Mouse (Mus musculus) testis, postnatal 10 days (tissue): ENCODE measurements around the gene Xpo5.

Source experiments
- DNase-seq: peaks from one replicate; pipeline ENCODE4 v3.0.0; 2021; ENCODE audit warnings: low spot score

Xpo5 gene

DNA sequence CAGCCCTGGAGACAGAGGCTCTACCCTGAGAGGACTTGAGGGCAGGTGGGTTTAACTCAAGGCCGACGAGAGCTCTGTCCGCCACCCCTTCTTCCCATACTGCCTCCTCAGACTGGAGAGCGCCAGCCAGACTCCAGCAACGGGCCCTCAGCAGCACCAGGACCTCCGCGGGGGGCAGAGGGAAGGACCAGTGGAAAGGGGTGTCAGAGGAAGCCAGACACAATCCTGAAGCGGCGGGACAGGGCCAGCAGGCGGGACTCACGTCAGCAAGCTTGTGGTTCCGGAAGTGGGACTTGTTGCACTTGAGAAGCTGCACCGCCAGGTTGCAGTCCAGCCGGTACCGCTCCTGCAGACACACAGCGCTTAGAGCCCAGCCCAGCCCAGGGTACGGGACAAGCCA lies 57.1 kb downstream of the Xpo5 start:
- DNase-seq, result no peak

DNA sequence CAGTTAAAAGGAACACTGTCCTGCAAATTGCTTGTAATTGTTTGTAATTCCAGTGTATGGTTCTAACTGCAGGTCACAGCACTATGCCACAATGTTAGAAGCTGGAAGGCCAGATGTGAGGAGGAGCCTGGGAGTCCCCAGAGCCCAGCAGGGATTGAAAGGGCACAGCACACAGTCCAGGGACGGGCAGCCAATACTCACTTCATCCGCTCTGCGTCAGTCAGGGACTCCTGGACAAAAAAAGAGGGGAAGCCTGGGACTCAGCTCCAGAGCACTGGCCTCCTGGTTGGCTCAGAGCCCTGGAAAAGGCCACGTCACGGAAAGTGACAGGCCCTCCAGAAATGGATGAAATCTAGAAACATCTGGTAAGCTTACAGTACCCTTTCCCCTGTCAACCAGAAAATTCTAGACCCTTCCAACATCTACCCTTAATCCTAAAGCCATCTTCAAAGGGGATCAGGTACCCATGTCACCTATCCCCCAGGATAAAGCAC lies 59.7 kb downstream of the Xpo5 start:
- DNase-seq, result no peak

DNA sequence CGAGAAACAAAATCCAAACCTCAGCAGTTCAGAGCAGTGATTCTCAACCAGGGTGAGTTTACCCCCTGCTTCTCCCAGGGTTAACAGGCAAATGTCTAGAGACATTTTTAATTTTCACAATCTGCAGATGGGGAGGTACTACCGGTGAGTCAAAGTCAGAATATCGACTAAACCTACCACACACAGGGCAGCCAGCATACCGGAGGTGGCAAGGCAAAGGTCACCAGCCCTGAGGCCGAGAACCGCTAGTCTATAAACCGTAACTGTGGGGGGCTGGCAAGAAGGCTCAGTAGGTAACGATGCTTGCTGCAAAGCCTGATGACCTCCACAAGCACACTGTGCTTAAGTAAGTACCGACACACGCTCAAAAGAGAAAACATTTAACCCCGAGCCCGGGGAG lies 62.9 kb downstream of the Xpo5 start:
- no peak for DNase-seq

DNA sequence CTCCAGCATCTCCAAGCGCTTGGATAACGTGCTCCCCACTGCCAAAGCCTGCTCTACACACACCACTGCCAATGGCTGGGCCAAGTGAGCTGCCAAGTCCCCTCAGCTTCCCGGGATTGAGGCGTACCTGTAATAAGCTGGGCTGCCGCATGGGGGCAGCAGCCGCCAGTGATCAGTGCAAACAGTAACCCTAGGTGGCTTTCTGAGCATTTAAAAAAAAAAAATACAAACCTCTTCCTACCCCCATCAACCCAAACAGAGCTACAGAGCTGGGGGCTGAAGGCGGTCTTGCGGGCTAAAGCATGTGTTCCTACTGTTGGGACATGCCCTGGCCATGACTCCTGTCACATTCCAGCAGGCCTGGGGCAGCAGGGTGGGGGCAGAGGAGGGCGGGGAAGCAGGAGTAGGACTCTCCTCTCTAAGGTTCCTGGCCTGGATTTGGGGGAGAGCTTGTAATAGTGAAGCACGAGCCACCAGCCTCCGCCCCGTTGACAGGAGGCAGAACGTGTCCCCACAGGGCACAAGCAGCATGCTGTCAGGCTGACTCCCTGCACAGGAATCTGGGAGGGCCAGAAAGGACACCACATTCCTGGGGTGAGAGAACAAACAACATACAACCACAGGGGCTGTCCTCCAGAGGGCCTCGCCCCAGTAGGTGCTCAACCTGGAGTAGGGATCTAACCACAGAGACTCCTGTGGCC lies 63.5 kb downstream of the Xpo5 start:
- DNase-seq, result peak; percentile 88

DNA sequence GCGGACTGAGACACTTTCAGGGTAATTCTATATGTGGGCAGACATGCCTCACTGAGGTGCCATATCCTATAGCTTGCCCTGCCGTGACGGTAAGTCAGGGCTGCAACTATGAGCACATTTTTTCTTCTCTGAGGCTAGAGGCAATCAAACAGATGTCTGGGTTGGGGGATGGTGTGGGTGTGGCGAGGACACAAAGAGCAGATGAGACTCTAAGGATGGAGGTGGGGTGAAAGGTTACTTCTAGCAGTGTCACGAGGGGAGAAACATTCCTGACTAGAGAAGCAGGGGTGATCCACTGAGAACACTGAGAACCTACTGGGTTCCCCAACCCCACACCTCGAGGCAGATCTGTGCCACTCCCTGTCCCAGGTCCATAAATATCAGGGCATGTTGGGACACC lies 64.4 kb downstream of the Xpo5 start:
- no peak for DNase-seq

DNA sequence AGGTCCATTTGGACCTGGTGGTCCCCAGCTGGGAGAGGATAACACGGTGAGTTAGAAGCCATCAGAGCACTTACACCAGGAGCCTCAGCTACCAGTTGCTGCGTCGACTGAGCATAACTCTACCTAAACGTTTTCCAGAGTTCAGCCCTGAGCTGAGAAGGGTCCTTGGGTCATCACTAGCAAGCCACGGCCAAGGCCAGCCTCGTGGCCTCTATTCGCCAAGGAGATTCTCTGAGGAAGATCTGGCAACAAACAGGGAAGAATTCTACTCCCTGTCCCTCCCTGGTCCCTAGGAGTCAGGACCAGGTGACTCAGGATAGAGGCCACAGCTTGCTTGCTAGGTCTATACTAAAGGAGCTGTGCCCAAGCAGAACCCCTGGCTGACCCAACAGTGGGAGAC lies 64.9 kb downstream of the Xpo5 start:
- DNase-seq, result no peak

DNA sequence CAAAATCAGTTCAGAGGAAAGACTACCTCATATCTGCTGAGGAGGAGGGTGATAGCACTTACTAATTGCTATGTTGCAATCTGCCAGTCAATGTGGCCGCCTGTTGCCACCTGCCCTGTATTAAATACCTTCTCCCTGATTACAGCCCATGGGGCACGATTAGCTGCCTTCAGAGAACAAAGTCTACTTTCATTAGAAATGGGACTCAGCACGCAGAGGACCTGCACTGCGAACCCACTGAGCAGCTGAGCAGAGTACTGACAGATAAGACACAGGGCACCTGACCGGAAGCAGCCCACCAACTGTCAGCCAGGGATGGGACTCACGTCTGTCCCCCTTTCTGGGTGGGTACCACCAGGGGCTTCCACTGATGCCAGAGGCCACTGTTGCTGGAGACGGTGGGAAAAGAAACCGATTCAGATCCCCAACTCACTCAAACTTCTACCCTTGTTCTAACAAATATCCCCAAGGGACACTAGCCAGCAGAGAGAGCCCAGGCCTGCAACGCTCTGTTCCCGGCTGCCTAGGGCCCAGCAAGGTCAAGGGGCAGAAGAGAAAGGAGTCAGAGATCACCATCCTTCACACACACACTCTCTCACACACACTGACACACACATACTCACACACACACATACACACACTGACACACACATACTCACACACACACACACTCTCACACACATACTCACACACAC lies 65.6 kb downstream of the Xpo5 start:
- no peak for DNase-seq

DNA sequence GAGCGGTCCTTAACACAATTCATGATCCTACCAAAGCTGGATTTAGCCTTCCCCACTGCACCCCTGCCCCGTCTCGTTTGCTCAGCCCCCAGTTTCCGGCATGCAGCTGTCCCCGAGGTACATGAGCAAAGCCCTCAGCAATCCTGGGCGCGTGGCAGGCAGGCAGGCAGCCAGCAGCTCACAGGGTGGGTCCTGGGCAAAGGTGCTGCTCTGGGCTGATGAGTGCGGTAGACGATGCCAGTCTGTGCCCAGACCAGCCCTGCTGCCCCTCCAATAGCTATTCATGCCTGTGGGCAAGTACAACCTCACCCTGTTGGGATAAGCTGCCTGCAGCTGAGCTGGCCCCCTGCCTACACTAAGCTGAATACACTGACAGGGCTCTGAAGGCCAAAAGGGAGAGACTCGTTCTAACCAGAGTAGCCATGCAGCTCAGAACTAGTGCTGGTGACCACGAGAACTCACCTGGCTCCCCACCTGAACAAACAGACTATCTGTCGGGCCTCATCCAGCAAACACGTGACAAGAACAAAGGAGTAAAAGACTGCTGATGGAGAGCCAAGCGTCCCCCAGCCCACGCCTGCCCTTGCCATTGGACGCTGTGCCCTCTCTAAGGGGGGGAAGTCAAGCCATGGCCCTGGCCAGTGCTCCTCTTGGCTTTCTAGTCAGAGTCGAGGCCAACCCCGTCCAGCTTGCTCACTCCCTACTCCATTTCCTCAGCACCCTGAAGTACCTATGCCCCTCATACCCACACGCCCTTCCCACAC lies 67.4 kb downstream of the Xpo5 start:
- no peak for DNase-seq

DNA sequence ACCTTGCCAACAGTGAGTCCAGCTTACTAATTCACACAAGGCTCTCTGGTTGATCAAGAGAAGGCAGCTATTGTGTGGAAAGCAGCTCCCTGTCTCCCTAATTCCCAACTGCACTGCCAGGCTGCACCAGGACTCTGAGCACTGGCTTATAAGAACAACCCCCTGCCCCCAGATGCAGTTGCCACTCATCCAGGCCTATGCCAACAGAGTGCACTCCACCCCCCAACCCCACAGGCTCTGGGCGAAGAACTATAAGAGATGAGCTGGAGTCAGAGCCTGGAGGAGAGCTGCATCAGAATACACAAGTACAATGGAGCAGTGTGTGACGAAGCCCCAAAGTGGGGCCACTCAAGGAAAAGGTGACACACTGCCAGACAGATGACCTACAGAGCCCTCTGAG lies 69.5 kb downstream of the Xpo5 start:
- no peak for DNase-seq

DNA sequence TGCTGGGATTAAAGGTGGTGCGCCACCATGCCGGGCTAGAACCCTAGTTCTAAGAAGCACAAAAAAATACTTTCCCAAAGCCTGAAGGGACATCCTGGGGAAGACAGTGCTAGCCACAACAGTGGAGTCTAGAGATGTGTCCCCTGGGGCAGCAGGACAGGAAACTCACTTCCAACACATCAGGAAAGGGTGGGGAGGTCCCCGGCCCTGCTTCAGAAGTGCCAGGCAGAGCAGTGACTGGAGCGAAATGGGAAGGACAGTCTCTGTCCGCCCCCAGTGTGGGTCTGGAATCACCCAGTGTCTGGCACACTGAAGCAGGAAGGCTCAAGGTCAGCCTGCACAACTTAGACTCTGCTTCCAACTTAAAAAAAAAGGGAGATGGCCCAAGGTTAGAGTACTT lies 70.1 kb downstream of the Xpo5 start:
- DNase-seq, result no peak

DNA sequence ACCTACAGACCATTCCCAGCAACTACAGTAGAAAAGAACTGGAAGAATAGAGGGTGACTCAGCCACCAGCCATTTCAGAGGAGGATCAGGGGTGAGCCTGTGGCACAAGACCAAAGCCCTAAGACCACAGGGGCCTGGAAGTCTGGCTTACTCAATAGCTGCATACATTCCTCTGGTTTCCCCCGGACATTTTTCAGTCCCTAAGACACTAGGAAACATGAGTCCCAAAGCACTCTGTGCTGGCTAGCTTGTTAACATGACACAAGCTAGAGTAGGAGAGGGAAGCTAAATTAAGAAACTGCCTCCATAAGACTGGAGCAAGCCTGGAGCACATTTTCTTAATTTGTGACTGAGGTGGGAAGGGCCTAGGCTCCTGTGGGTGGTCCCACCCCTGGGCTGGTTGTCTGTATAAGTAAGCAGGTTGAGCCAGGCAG lies 71.2 kb downstream of the Xpo5 start:
- DNase-seq, result no peak

DNA sequence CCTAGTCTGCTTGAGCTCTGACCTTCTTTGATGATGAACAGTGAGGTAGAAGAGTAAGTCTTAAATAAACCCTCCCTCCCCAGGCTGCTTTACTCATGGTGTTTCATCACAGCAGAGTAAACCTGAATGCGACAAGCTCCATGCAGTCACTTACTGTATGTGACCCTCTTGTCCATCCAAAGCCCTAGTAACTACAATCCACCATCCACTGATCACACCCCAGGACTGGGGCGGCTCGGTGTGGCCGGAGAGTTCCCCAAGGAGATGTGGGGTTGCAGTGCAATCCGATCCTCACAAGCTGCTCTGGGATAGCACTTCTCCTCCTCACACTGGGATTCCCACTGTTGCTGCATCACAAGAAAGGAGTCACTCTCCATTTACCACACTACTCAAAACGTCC lies 71.9 kb downstream of the Xpo5 start:
- DNase-seq, result no peak

DNA sequence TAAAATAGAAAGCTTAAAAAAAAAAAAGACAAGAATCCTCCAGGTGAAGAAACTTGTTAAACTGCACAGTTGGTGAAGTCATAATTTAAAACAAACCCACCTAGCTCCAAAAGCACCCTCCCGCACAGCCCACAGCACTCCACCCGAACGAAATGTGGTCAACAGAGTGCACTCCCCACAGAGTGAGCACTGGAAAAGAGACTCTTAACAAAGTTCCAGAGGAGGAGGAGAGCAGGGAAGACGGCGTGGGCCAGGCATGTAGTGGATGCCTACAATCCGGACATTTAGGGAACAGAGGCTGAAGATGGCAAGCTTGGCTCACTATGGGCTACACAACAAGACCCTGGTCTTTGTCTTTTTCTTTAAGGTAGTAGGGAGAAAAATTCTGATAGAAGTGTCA lies 72.5 kb downstream of the Xpo5 start:
- DNase-seq, result no peak

DNA sequence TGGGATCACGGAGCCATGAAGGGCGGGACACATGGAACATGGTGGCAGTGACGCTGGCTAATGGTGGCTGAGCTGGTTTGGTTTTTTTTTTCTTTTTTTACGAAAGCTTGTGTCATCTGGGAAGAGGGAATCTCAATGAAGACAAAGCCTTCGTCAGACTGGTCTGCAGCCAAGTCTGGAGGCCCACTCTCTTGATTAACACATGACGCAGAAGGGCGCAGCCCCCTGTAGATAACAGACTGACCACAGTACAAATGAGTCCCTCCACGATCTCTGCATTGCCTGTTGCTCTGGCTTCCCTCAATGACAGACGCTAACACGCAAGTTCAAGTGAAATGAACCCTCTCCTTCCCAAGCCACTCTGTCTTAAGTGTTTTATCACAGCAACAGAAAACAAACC lies 72.9 kb downstream of the Xpo5 start:
- DNase-seq, result no peak

DNA sequence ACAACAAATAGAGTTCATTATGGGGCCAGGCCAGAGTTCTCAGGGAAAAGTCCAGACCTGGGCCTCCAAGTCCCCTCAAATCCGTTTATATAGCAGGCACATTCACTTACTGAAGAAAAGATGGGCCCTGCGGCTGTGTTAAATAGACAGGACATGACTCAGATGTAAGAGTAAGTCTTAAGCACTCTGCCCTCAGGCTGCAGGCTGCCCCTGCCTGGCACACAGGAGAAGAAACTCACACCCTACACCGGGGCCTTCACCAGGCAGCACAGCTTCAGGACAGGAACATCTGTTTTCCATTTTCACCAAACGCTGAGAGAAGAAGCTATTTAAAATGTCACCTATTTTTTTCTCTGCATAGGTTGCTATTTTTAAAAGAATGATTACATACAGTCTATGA lies 75.0 kb downstream of the Xpo5 start:
- no peak for DNase-seq

DNA sequence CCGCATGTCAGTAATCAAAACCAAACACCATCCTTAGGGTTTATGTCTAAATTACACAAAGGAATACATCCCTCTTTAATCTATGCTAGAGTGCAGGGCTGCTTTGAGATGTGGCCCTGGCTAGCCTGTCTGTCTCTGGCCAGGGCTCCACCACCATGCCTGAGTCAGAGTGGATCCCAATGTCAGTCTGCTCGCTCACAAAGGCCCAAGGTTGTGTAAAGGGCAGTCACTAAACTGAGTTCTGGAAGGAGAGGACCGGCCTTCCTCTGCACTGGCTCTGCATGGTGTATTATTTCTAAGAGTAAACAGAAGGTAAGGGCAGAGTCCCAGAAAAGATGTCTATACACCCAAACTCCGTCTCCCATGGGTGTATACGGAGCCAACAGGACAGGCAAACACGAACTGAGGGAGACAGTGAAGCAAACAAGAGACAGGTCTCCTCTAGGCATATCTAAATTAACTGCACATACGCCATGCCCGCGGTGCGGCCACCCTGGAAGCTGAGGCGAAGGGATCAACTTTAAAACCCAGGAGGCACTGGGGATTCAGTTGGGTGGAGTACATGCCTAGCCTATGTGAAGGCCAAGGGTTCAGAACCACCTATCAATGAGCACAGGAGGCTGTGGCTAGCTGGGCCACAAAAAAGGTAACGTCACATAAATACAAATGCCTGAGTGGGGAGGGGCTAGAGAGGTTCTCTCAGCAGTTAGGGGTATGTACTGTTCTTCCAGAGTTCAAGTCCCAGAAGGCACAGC lies 75.6 kb downstream of the Xpo5 start:
- no peak for DNase-seq

DNA sequence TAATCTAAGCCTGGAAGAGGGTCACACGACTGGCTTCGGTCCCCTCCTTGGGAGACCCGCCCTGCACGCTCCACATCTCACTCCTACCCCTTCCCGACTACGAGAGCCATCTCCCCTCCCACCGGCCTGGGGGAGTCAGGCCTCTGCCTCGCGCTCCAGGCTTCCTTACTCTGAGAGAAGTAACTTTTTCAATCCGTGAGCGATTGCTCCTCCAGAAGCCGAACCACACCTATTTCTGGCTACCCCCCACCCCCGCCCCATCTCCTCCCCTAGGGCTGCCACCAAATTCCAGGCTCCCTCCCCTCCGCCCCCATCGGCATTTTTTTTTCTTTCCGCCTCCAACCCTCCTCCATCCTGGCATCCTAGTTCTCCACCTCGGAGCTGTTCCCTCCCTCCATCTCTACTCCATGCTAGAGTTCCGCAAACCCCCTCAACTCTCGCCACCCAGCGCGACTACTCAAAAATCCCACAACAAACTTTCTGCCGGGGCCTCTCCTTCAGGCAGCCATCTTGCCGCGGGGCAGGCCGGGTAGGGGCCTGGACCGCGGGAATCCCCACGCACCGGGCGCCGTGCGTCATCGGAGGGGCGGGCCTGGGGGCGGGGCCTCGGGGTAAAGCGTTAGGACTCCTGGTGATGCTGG lies 80.0 kb downstream of the Xpo5 start, which contains the start of gene Tjap1:
Gene Tjap1 (minus strand): TSS at position 544 of the 641 bp plus-strand sequence.
- peak; percentile 94 for DNase-seq

DNA sequence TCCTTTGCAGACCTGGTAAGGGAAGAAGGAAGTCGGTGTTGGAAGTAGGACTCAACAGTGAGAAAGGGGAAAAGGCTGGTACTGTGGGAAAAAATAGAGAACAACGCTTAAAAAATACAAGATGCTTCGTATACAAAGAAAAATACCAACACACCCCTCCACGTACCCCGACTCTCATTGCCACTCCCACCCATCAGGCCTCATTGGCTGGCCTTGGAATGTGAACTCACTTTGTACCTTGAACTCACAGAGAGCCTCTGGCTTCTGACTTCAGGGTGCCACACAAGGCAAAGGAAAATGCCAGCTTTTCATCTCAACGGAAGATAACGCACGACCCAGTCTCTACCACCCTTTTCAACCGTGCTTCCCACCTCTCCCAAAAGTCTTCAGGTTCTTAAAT lies 80.6 kb downstream of the Xpo5 start:
- no peak for DNase-seq

DNA sequence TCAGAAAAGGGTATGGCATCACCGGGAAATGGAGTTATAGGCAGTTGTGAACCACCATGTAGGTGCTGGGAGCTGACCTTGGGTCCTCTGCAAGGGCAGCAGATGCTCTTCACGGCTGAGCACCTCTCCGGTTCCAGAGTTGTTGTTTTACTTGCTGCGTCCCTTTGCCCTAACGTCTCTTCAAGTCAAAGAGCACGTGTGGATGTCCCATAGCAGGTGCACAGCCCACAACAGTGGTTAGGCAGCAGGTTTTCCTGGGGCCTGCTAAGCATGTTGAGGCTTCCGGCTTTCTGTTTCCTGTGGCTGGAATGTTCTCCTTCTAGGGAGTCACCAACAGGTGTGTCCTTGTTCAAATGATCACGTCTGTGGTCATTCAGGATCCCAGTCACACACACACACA lies 81.3 kb downstream of the Xpo5 start:
- no peak for DNase-seq

DNA sequence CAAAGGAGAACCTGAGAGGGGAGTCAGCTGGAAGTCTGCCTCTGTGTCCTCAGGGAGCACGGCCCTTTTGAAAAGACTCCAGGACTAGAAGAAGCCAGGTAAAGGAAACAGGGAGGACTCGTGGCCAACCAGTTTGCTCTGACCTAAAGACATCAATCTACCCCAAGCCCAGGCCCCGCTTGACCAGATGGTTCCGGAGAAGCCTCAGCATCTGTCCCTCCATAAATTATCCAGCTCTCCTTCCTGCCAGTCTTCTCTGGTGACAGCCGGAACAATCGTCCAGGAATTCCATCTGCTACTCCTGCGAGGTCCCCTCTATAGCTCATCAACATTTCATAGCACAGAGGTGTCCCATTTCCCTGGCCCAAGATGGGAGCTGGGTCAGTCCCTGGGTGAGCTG lies 82.1 kb downstream of the Xpo5 start:
- DNase-seq, result no peak

DNA sequence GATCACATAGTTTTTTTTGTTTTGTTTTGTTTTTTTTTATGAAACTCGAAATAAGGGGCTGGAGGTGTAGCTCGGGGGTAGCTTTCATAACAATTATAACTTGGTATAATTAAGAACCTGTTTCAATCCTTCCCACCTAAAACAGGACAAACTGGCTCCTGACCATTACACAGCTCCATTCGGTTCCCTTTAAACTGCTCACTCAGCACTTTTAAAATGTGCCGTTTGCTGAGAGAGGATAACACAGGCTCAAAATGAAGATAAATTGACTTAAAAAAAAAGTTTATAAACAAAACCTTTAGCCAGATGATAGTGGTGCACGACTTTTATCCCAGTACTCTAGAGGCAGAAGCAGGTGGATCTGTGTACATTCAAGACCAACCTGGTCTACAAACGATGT lies 82.8 kb downstream of the Xpo5 start:
- DNase-seq, result no peak

DNA sequence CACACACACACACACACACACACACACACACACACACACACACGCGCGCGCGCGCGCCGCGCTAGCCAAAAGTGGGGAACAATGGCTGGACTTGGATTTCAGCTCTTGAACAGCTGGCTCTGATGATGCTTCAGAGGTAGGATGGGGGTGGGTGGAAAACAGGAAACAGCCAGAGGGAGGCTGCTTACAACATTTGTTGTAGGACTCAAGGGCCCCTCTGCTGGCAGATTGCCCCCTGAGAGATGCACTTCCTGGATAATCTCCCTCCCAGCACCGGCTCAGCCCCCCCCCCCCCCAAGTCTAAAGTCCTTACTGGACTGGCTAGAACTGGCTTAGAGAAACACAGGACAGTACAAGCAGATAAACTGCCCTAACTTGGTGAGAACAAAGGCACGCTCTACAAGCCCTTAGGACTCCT lies 85.1 kb downstream of the Xpo5 start:
- DNase-seq, result no peak
